Mouse (Mus musculus): ENCODE data around the gene Chaf1b.

DNA sequence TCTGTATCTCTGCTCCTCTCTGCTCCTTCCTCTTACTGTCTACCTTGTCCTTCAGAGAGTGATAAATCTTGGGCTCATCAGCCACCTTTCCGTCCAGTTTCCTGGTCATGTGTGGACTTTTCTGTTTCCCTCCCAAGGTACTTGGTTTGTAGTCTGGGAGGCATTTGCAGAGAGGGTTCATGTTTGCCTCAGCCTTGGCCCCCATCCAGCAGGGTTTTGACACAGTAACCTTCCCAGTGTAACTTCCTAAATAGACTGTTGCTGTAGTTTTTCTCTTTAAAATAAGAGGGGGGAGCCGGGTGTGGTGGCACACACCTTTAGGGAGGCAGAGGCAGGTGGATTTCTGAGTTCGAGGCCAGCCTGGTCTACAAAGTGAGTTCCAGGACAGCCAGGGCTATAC lies 26.2 kb downstream of the Chaf1b start:
- TF ChIP-seq CTCF (IDR thresholded peaks at IDR 0.05; ENCODE audit: insufficient read depth, low read length) (no peak), POLR2A (IDR thresholded peaks at IDR 0.05; ENCODE audit: borderline replicate concordance, extremely low read depth, low read depth, low read length) (no peak)
